Mouse (Mus musculus): ENCODE data around the gene Gm11444.

DNA sequence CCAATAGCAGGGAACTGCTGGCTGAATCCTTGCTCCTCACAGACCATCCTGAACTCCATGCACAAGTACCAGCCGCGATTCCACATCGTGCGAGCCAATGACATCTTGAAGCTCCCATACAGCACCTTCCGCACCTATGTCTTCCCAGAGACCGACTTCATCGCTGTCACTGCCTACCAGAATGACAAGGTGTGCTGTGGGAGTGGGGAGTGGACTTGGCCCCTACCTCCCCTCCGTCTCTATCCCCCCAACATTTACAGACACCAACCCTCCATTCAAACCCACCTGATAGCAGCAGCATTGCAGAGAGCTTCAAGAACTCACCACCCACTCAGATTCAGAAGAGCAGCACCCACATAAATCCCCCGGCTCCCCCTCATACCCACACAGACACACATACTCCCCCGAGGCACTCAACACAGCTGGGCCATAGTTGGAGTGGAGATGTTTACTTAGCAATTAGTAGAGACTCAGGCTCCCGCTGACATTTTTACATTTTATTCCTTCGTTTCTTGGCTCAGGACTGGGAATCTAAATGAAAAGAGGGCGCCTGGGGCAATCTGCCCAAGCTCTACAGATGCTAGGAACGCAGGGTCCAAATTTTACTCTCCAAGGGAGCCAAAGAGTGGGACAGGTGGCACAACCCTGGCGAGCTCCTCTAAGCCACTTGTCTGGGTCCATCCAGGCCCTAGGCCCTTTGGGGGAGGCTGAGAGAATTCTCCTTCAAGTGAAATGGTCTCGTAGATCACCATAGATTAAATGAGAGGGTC, 14.2 kb downstream of the Gm11444 start:
- no peak for TF ChIP-seq CTCF (IDR thresholded peaks at IDR 0.05; ENCODE audit: low read depth, low read length)
- no peak for TF ChIP-seq POLR2A (IDR thresholded peaks at IDR 0.05; ENCODE audit: extremely low read depth, insufficient read depth, low read length)

Data from liver, adult 2 months (tissue).